Mouse (Mus musculus) lung, adult 2 months (tissue): ENCODE data around the gene Cdk4.
A peak's percentile ranks its signal among the peaks of the same experiment; 100 is the strongest.

Source experiments
- CTCF ChIP-seq: fragments of 200-500 bp; IDR thresholded peaks from 2 replicates; pipeline ENCODE4 v1.5.1; 2011; ENCODE audit warnings: mild to moderate bottlenecking, low read length, control low read depth; ENCODE audit not compliant: insufficient read depth
- POLR2A ChIP-seq: fragments of 200-500 bp; IDR thresholded peaks from 2 replicates; pipeline ENCODE4 v1.6.1; 2011; ENCODE audit warnings: low read depth, mild to moderate bottlenecking, control low read depth, low read length, borderline replicate concordance; ENCODE audit errors: extremely low read depth

DNA sequence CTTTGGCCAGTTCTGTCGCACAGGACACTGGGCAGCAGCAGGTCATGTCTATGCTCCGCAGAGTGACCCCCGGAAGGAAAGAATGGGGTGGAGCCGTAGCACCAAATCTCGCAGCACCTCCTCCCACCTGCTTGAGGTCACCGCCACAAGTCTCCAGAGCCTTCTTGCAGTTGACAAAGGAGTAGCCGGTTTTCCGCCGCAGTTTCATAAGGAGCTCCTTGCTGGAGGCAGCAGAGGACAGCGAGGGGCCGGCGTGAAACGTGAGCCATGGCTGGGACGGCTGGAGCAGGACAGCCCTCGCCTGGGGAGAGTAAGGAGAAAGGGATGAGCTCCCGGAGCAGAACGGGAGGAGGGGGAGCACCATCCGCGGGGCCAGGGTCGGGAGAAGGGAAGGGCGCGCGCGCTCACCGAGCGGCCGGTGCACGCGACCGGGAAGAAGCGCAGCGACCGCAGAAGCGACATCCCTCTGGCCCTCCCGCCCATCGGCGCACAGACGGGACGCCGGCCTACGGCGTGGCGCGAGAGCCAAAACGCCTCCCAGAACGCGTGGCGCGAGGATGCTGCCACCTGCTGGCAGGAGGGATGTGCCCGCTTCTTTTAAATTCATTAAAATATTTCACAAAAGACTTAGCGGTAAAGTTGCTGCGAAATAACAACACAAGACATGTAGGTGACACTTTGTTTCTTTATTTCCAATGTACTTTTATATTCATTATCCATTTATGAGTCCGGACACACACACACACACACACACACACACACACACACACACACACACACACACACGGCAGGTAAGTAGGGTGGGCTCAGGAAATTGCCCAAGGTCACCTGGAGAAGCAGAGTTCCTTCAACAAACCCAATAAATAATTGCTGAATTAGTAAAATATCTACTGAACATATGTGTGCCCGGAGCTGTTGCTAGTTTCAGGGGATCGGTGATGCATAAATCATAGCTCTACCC lies 32.7 kb upstream of the Cdk4 start, which contains the start of gene Tsfm:
- peak; percentile 94 for TF ChIP-seq CTCF
- peak; percentile 55; the same call in 1 of the 2 replicates for TF ChIP-seq POLR2A
